Mouse (Mus musculus): ENCODE results near the gene Gfer. TPM values are rescaled to one million over a fixed set of nuclear protein-coding genes. Genes with fewer than 3 reads are reported as not detected.
"Not testable (repeated sequence)": the region's sequence is repeated elsewhere in the genome, so short reads cannot be mapped to it uniquely, and the experiment has no call there.

Gene Gfer
- polyA plus RNA-seq, 1 experiment from 2014 or later, result 55.4 TPM

GRCm38 (mm10) chr17:24725637-24726390 is 29.9 kb upstream of the Gfer start:
- no peak overlapping the region for H3K27ac ChIP-seq (ENCODE audit: low read depth, low read length)
- WGBS, result 80% methylated on average over 3 of the region's 3 CpGs

GRCm38 (mm10) chr17:24724184-24724583 is 28.2 kb upstream of the Gfer start, which contains the start of gene Ndufb10:
Gene Ndufb10 (minus strand): TSS chr17:24724478.
- Histone ChIP-seq H3K4me3 (ENCODE audit: low read depth, low read length) (peak within 1 kb of the TSS; percentile 84), H3K9me3 (ENCODE audit: control insufficient read depth, low read length) (no peaks in the 10 kb centered on the region), H3K27ac (ENCODE audit: low read depth, low read length) (peak within 1 kb of the TSS; percentile 46; the same call in 1 of the 2 replicates), H3K9ac (ENCODE audit: low read length) (peak within 1 kb of the TSS; percentile 86), H3K27me3 (ENCODE audit: control insufficient read depth, insufficient read depth, low read length) (no peaks in the 10 kb centered on the region), H3K36me3 (ENCODE audit: control insufficient read depth, insufficient read depth, low read length) (peaks cover 3% of the 10 kb centered on the region), H3K4me2 (ENCODE audit: low read depth, low read length, severe bottlenecking) (peak within 1 kb of the TSS; percentile 86), H3K4me1 (replicated peaks; ENCODE audit: control insufficient read depth, insufficient read depth, low read length) (peaks cover 13% of the 10 kb centered on the region)
- DNase-seq (ENCODE audit: low spot score), result peak; percentile 98
- WGBS, result 0% methylated on average over 30 of the region's 30 CpGs
- peak; percentile 71 for ATAC-seq (replicated peaks; ENCODE audit: low FRiP score)

More at GRCm38 (mm10) chr17:24725637-24726390, 29.9 kb upstream of the Gfer start:
- Histone ChIP-seq H3K9me3 (ENCODE audit: control insufficient read depth, low read length) (no peaks in the 10 kb centered on the region), H3K4me2 (ENCODE audit: low read depth, low read length, severe bottlenecking) (no peak overlapping the region), H3K9ac (ENCODE audit: low read length) (no peak overlapping the region), H3K4me1 (replicated peaks; ENCODE audit: control insufficient read depth, insufficient read depth, low read length) (peaks cover 13% of the 10 kb centered on the region), H3K4me3 (ENCODE audit: low read depth, low read length) (no peak overlapping the region), H3K36me3 (ENCODE audit: control insufficient read depth, insufficient read depth, low read length) (peaks cover 3% of the 10 kb centered on the region), H3K27me3 (ENCODE audit: control insufficient read depth, insufficient read depth, low read length) (no peaks in the 10 kb centered on the region)
- no peak for ATAC-seq (replicated peaks; ENCODE audit: low FRiP score)
- DNase-seq (ENCODE audit: low spot score), result no peak

- H3K9me3 ChIP-seq (ENCODE audit: control insufficient read depth, low read length), result no peaks in the 10 kb centered on the region
- WGBS, result 0% methylated on average over 15 of the region's 15 CpGs
- peak overlapping the region; percentile 86 for H3K9ac ChIP-seq (ENCODE audit: low read length)
- H3K36me3 ChIP-seq (ENCODE audit: control insufficient read depth, insufficient read depth, low read length), result peaks cover 3% of the 10 kb centered on the region
- peak overlapping the region; percentile 84 for H3K4me3 ChIP-seq (ENCODE audit: low read depth, low read length)
- peak overlapping the region; percentile 86 for H3K4me2 ChIP-seq (ENCODE audit: low read depth, low read length, severe bottlenecking)
- H3K27me3 ChIP-seq (ENCODE audit: control insufficient read depth, insufficient read depth, low read length), result no peaks in the 10 kb centered on the region
- H3K27ac ChIP-seq (ENCODE audit: low read depth, low read length), result 0 out of 2 replicates have a peak overlapping the region, but pooled peaks have one; percentile 31
- no peak for DNase-seq (ENCODE audit: low spot score)
- no peak for ATAC-seq (replicated peaks; ENCODE audit: low FRiP score)
- peaks cover 13% of the 10 kb centered on the region for H3K4me1 ChIP-seq (replicated peaks; ENCODE audit: control insufficient read depth, insufficient read depth, low read length)
These were observed 27.9 kb upstream of the Gfer start for GRCm38 (mm10) chr17:24723881-24724180.

DNA sequence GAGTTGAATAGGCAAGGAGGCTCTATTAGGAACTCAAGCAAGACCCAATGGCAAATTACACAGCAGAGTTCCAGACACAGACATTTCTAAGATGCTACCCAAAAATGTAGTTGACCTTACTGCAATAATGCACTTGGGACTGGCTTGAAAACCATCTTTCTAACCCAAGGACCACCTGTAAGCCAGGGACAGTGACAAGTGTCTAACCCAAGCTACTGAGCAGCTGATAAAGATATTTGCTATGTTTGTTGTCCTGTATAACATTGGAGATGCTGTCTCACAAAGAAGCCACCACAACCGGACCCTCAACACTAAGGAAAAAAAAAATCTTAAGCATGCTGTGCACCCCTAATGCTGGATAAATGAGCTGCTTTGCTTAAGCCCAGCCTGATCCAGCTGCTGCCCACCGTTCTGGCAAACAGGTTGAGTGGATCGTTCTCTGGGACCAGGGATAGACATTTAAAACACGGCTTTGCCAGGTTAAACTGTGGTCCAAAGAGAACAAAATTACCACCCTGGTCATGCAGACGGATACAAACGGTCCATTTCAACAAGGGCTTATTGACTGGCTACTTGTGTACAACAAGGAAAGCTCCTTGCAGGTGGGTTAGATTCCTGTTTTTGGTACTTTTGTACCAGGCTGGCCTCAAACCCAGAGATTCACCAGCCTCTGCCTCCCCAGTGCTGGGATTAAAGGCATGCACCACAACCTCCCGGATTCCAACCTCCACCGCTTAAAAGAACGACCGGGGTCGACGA is 27.3 kb upstream of the Gfer start:
- no peak for ATAC-seq (replicated peaks; ENCODE audit: low FRiP score)
- Histone ChIP-seq H3K27ac (ENCODE audit: low read depth, low read length) (peak overlapping the region; percentile 46; the same call in 1 of the 2 replicates), H3K36me3 (ENCODE audit: control insufficient read depth, insufficient read depth, low read length) (peaks cover 3% of the 10 kb centered on the region), H3K27me3 (ENCODE audit: control insufficient read depth, insufficient read depth, low read length) (no peaks in the 10 kb centered on the region), H3K4me2 (ENCODE audit: low read depth, low read length, severe bottlenecking) (peak overlapping the region; percentile 86), H3K9me3 (ENCODE audit: control insufficient read depth, low read length) (no peaks in the 10 kb centered on the region), H3K4me1 (replicated peaks; ENCODE audit: control insufficient read depth, insufficient read depth, low read length) (peaks cover 13% of the 10 kb centered on the region), H3K9ac (ENCODE audit: low read length) (peak overlapping the region; percentile 86), H3K4me3 (ENCODE audit: low read depth, low read length) (peak overlapping the region; percentile 84)
- WGBS, result 2% methylated on average over 12 of the region's 12 CpGs
- no peak for DNase-seq (ENCODE audit: low spot score)

GRCm38 (mm10) chr17:24722220-24722924 is 26.4 kb upstream of the Gfer start:
- DNase-seq (ENCODE audit: low spot score) (peak; percentile 55), ATAC-seq (replicated peaks; ENCODE audit: low FRiP score) (no peak)
- Histone ChIP-seq H3K27ac (ENCODE audit: low read depth, low read length) (no peak overlapping the region), H3K4me1 (replicated peaks; ENCODE audit: control insufficient read depth, insufficient read depth, low read length) (peaks cover 13% of the 10 kb centered on the region), H3K9me3 (ENCODE audit: control insufficient read depth, low read length) (no peaks in the 10 kb centered on the region), H3K4me3 (ENCODE audit: low read depth, low read length) (0 out of 2 replicates have a peak overlapping the region, but pooled peaks have one; percentile 61), H3K9ac (ENCODE audit: low read length) (peak overlapping the region; percentile 1; the same call in 1 of the 2 replicates), H3K4me2 (ENCODE audit: low read depth, low read length, severe bottlenecking) (peak overlapping the region; percentile 18; the same call in 1 of the 2 replicates), H3K27me3 (ENCODE audit: control insufficient read depth, insufficient read depth, low read length) (no peaks in the 10 kb centered on the region), H3K36me3 (ENCODE audit: control insufficient read depth, insufficient read depth, low read length) (peaks cover 3% of the 10 kb centered on the region)
- WGBS, result 41% methylated on average over 13 of the region's 13 CpGs

- not testable (repeated sequence) for H3K9me3 ChIP-seq (ENCODE audit: control insufficient read depth, low read length); H3K36me3 ChIP-seq (ENCODE audit: control insufficient read depth, insufficient read depth, low read length); DNase-seq (ENCODE audit: low spot score); H3K27ac ChIP-seq (ENCODE audit: low read depth, low read length); H3K27me3 ChIP-seq (ENCODE audit: control insufficient read depth, insufficient read depth, low read length); ATAC-seq (replicated peaks; ENCODE audit: low FRiP score)
- Histone ChIP-seq H3K4me3 (ENCODE audit: low read depth, low read length) (peak overlapping the region; percentile 61), H3K4me2 (ENCODE audit: low read depth, low read length, severe bottlenecking) (peak overlapping the region; percentile 50), H3K4me1 (replicated peaks; ENCODE audit: control insufficient read depth, insufficient read depth, low read length) (peaks cover 13% of the 10 kb centered on the region), H3K9ac (ENCODE audit: low read length) (peak overlapping the region; percentile 48)
- 69% methylated on average over 7 of the region's 7 CpGs for WGBS
These were observed 25.5 kb upstream of the Gfer start for GRCm38 (mm10) chr17:24721383-24721955.

DNA sequence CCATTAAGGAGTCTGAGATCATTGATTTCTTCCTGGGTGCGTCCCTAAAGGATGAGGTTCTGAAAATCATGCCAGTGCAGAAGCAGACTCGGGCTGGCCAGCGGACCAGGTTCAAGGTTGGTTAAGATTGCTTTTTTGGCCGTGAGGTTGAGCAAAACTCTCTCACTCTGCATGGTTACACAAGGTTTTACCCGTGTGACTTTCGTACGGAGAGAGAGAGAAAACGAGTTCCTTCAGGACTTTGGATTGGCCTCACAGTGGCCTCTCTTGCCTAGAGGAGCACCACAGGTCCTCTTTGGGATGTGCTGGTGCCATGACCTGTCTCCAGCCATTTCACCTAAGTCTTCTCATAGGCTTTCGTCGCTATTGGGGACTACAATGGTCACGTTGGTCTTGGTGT is 24.7 kb upstream of the Gfer start:
- not testable (repeated sequence) for H3K27me3 ChIP-seq (ENCODE audit: control insufficient read depth, insufficient read depth, low read length); H3K9me3 ChIP-seq (ENCODE audit: control insufficient read depth, low read length); H3K27ac ChIP-seq (ENCODE audit: low read depth, low read length); H3K36me3 ChIP-seq (ENCODE audit: control insufficient read depth, insufficient read depth, low read length); DNase-seq (ENCODE audit: low spot score); ATAC-seq (replicated peaks; ENCODE audit: low FRiP score)
- H3K9ac ChIP-seq (ENCODE audit: low read length), result peak overlapping the region; percentile 82
- peaks cover 13% of the 10 kb centered on the region for H3K4me1 ChIP-seq (replicated peaks; ENCODE audit: control insufficient read depth, insufficient read depth, low read length)
- 1% methylated on average over 11 of the region's 11 CpGs for WGBS
- H3K4me2 ChIP-seq (ENCODE audit: low read depth, low read length, severe bottlenecking), result peak overlapping the region; percentile 90
- peak overlapping the region; percentile 61 for H3K4me3 ChIP-seq (ENCODE audit: low read depth, low read length)

All from forebrain, embryonic 11.5 days (tissue).